Mouse (Mus musculus) lung, postnatal 0 days (tissue): ENCODE data around the gene Ncaph2.

Source experiments
- CTCF ChIP-seq: IDR thresholded peaks from 2 replicates; pipeline ENCODE4 v1.5.1; 2016; ENCODE audit warnings: antibody characterized with exemption, mild to moderate bottlenecking
- EP300 ChIP-seq: IDR thresholded peaks from 2 replicates; pipeline ENCODE4 v1.6.1; 2016; ENCODE audit warnings: antibody characterized with exemption, mild to moderate bottlenecking, control low read depth

- TF ChIP-seq CTCF (no peak), EP300 (no peak)
These were observed 15.4 kb upstream of the Ncaph2 start for GRCm38 (mm10) chr15:89340136-89340535.
